Mouse (Mus musculus): ENCODE results near the gene Tnn.
A peak's percentile ranks its signal among the peaks of the same experiment; 100 is the strongest.

Gene Tnn

DNA sequence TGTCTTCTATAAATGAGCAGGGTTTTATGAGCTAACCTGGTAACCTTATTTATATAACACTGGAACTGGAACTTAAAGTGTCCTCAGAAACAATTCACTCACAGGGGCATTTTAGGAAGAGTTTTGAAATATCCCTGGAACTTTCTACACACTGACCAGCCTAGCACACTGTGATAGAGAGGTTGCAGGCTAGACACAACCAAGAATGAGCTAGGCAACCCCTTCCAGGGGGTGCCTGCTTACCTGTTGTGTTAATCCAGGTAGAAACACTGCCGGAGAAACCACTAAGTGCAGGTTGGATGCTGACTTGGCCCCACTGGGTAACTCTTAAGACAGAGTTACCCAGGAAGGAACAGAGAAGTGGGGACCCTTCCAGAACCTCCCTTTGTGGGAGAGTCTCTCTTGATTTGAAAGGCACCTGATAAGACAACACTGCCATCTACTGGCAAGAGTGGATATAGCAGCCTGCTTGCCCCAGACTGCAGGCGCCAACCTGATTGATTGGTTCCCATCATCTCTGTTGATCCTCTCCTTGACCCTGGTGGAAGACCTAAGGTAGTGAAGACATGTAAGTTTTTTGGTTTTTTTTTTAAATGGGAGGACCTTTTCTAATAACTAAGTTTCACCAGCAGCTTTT is 72.5 kb downstream of the Tnn start:
- no peak for DNase-seq (ENCODE audit: low spot score)

- DNase-seq (ENCODE audit: low spot score) = no peak
These were observed 74.3 kb downstream of the Tnn start for GRCm38 (mm10) chr1:160078882-160079661.

GRCm38 (mm10) chr1:160064547-160065144 is 88.7 kb downstream of the Tnn start:
- DNase-seq (ENCODE audit: low spot score) = no peak

DNA sequence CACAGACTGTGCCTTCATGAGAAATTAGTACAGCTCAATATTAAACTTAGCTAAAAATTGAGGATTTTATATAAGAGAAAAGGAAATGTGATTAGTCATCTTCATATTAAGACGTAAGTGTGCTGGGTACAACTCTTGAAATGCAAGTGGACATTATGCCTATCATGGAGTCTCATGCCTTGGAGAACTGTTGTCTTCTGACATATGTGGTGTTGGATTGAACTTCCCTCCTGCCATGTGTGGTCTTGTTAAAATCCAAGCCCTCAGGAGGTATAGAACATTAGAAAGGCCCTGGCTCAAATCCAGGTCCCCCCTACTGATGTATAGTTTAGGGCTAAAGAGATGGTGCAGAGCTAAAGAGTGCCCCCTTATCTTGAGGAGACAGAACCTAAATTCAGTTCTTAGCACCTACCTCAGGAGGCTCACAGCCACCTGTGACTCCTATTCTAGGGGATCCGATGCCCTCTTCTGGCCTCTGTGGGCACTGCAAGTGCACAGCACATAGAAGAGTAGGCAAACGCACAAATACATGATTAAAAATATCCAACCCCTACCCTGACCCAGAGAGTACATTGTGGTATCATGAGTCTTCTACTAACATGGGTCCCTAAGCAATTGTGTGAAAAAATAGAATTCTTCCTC is 91.5 kb downstream of the Tnn start:
- DNase-seq (ENCODE audit: low spot score) = peak; percentile 62

GRCm38 (mm10) chr1:160061321-160061720 is 92.1 kb downstream of the Tnn start:
- peak; percentile 30 for DNase-seq (ENCODE audit: low spot score)

DNA sequence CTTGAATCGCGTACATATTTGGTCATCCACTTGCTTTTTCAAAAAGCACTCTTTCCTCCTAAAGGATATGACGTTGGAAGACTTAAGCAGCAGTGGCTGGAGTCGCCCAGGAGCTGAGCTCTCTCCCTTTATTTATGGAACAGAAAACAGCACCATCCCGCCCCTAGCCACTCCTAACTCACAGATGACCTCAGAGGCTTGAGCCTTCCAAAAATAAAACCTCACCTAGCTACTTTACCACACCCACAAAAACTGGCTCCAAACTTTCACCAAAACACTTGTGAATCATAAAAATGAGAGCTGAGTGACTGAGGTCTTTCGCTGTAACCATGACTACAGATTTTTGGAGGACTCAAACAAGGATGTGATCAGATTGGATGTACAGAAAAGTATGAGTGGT is 92.8 kb downstream of the Tnn start:
- DNase-seq (ENCODE audit: low spot score) = no peak

- no peak for DNase-seq (ENCODE audit: low spot score)
These were observed 93.5 kb downstream of the Tnn start for GRCm38 (mm10) chr1:160059908-160060307.

DNA sequence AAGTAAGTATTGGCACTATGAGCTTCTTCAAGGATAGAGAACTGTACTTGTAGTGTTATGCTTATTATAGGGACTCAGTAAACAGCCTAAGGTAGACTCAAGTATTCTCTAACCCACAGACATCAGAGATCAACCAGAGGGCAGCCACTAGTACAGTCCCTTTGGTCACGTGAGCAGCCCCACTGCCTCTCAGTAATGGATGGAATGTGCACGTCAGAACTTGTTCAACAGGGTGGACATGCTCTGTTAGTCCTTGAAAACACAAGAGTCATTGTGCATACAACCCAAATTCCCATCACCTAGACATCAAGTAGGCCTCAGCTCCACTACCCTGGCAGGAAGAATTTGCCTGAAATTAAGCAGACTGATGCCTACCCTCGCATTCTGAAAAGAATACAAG is 95.7 kb downstream of the Tnn start:
- no peak for DNase-seq (ENCODE audit: low spot score)

GRCm38 (mm10) chr1:160054366-160055078 is 98.9 kb downstream of the Tnn start:
- DNase-seq (ENCODE audit: low spot score) = no peak

- DNase-seq (ENCODE audit: low spot score) = no peak
These were observed 99.7 kb downstream of the Tnn start for GRCm38 (mm10) chr1:160053510-160054305.

DNA sequence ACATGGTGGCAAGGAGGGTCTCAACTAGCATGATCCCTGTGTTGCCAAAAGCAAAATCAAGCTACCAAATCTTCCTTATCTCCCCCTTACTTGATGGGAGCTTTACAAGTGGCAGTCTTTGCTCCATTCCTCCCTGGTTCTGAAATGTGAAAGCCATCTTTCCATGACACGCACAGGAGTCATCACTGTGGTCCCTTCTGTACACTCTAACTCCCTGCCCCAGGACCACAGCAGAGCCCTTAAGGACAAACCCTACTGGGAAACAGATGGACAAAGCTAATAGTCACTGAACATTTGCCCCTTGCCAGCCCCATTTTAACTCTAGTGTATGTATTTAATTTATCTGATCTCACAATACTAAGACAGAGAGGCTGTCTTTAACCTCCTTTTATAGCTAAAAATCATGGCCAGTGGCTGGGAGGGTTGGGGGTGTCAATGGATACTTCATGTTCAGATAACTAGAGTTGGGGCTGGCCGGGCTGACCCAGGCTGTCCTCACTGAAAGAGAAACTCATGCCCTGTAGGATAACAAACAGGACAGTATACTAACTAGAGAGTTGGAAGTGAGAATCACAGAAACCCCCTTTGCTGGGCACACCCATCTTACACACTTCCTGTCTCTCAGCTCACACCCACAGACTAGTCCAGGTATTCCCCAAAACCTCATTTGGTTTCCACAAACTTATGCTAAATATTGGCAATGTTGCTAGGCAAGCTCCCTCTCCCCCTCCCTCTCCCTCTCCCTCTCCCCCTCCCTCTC is 100.6 kb downstream of the Tnn start:
- no peak for DNase-seq (ENCODE audit: low spot score)

DNA sequence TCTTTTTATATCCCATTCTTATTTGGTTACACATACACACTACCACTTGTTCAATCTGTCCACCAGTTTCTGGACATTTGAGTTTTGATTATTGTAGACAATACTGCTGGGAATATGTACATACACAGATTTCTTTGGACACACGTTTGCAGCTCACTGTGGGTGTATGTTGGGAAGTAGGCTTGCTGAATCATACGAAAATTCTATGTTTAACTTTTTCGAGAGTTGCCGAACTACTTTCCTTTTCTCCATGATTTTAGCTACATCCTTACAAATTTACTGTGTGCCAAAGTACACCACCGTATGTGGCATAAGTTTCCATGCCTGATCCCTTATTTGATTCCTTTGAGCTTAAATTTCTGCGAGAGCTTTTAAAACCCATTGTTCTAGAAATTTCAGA is 102.5 kb downstream of the Tnn start:
- DNase-seq (ENCODE audit: low spot score) = no peak

- DNase-seq (ENCODE audit: low spot score) = no peak
These were observed 104.1 kb downstream of the Tnn start for GRCm38 (mm10) chr1:160049131-160049880.

GRCm38 (mm10) chr1:160047481-160047931 is 105.9 kb downstream of the Tnn start:
- no peak for DNase-seq (ENCODE audit: low spot score)

DNA sequence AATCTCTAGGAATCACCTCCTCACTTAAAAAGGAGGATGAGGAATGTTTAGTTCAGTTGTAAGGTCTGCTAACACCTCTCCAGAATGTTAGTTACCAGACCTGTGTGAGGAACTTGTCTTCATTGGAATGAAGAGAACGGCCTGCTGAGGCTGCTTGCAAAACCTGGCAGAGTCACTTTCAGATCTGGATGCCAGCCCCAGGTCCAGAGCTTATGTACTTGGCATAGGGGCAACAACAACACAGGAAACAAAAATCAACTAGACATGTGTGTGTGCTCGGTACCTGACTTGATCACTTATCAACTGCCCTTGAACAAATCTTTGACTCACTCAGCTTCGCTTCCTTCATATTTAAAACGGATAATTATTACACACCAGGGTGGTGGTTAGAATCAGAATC is 106.6 kb downstream of the Tnn start:
- DNase-seq (ENCODE audit: low spot score) = no peak

- no peak for DNase-seq (ENCODE audit: low spot score)
These were observed 107.4 kb downstream of the Tnn start for GRCm38 (mm10) chr1:160045971-160046370.

GRCm38 (mm10) chr1:160045056-160045715 is 108.2 kb downstream of the Tnn start:
- DNase-seq (ENCODE audit: low spot score) = no peak

DNA sequence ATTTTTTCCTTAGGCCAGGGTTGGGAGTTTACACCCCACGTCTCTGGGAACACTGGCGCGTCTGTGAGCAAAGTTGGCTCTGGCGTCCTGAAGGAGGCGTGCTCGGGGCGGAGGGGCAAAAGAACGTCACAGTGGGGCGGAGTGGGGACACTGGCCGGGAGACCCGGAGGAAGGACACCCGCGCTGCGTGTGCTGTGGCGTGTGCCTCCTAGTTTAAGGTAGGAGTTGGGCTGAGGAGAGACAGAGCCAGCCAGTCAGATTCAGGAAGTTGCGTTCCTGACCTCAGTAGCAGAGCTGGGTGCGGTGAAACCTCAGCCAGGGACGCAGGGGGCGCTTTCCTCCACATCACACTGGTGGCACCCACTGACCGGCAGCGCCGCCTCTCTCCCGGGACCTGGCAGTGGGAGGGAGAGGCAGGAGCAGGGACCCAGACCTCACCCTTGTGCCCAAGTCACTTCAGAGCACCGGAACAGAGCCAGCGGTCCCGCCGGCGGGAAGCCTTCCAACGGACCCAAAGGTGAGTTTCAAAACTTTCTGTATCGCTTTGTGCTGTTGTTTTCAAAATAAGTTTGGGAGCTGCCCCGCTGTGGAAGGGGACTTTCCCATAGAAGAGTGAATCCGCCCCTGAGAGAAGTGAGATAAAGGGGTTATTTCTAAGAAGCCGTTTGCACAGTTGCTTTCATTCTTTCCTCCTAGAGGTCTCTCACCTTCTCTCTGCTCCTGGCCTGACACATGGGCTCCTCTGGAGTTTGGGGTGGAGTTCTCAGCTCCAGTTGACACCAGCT is 109.0 kb downstream of the Tnn start, which contains the start of gene 4930523C07Rik:
Gene 4930523C07Rik (plus strand): TSS at position 146 of the 785 bp plus-strand sequence.
- DNase-seq (ENCODE audit: low spot score) = peak; percentile 75
